Mouse (Mus musculus) CH12.LX (cell line): ENCODE data around the gene Rad23a.

ENCODE experiments used
- CTCF ChIP-seq, 2 experiments: IDR thresholded peaks in 1 of 2; conservative IDR thresholded peaks in 1 of 2; 2 replicates each; pipeline ENCODE4 v1.5.1; 2011 to 2012; ENCODE audit warnings: low read depth in 2 of 2, low read length in 2 of 2, improper control_type of control experiment in 1 of 2, inconsistent platforms in 1 of 2, mild to moderate bottlenecking in 1 of 2, moderate library complexity in 1 of 2
- E2F4 ChIP-seq: IDR thresholded peaks from 2 replicates; pipeline ENCODE4 v1.6.1; 2011; ENCODE audit warnings: low read depth, low read length, improper control_type of control experiment; ENCODE audit not compliant: insufficient replicate concordance
- MAX ChIP-seq: IDR thresholded peaks from 2 replicates; pipeline ENCODE4 v1.6.1; 2011; ENCODE audit warnings: low read length, improper control_type of control experiment
- TCF12 ChIP-seq: IDR thresholded peaks from 2 replicates; pipeline ENCODE4 v1.6.1; 2014; ENCODE audit warnings: low read depth, mild to moderate bottlenecking, inconsistent platforms, low read length, improper control_type of control experiment
- ZMIZ1 ChIP-seq: IDR thresholded peaks from 2 replicates; pipeline ENCODE4 v1.6.1; 2012; ENCODE audit warnings: low read depth, mild to moderate bottlenecking, inconsistent platforms, low read length, improper control_type of control experiment

DNA sequence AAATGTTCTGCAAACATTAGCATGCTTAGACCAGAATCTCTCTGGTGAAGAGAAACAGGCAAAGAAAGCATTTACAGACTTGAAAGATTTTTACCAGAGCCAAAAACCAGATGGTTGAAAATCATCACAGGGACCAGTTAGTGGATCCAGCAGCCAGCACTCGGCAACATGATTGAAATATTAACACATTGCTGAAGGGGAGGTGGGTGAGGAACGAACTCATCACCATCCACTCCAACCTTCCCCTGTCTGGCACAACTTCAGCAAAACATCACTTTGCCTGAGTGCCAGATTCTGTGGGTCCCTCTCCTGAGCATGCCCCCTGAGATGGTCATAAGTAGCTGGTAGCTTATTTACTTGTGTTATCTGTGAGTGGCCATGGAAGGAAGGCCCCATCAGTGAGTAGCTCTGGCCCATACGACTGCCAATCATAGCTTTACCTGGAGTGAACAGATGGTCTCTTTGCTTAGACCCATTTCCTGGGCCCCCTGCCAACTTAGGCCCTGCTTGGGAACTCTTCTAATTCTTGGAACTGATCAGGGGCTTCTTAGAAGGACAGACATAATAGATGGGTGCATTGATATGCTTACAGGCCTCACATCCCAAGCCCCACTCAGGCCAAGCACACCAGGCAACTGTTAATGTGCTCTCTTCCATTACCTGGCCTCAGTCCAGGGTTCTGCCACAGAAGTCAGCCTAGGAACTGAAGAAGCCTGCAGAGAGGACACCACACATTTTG, 37.0 kb upstream of the Rad23a start:
- TF ChIP-seq E2F4 (no peak), CTCF (conservative IDR thresholded peaks at IDR 0.05 in 1 of 2, IDR thresholded peaks at IDR 0.05 in 1 of 2; ENCODE audit: low read depth in 2 of 2, low read length in 2 of 2) (no peak), TCF12 (no peak), MAX (no peak), ZMIZ1 (no peak)
